Mouse (Mus musculus) embryonic facial prominence, embryonic 10.5 days (tissue): Measurements from ENCODE around the gene Hyal5. TPM values are rescaled to one million over a fixed set of nuclear protein-coding genes. Genes with fewer than 3 reads are reported as not detected.

Experiments used
- polyA plus RNA-seq: library from polyadenylated mRNA; unstranded; fragments of >200 nt; fragmentation: Nextera tagmentation; extraction: Ambion mirVana; gene quantifications from 2 replicates; pipeline ENCODE4 v1.2.1, GENCODE M21; 2016

Gene Hyal5
- polyA plus RNA-seq, 1 experiment from 2014 or later: not detected

Other genes starting within 250 kb of the Hyal5 start
- gene Wasl, start 193.0 kb upstream of the Hyal5 start, polyA plus RNA-seq: 60.6 and 65.5 TPM in 2 replicates
- not detected in 2 replicates for gene Hyal6, start 124.8 kb upstream of the Hyal5 start, polyA plus RNA-seq
- not detected in 2 replicates for gene Hyal4, start 109.7 kb upstream of the Hyal5 start, polyA plus RNA-seq
- gene Spam1, start 66.8 kb upstream of the Hyal5 start, polyA plus RNA-seq: not detected in 2 replicates
- 0.64 and 0.69 TPM in 2 replicates for gene Tmem229a, start 98.3 kb downstream of the Hyal5 start, polyA plus RNA-seq